Mouse (Mus musculus): ENCODE measurements around the gene Smc2. TPM values are rescaled to one million over a fixed set of nuclear protein-coding genes. Genes with fewer than 3 reads are reported as not detected.
"Not testable (repeated sequence)": the region's sequence is repeated elsewhere in the genome, so short reads cannot be mapped to it uniquely, and the experiment has no call there.

Gene Smc2
- total and polyA plus RNA-seq, 3 experiments: 0.29 to 2.8 (median 2.4) TPM

DNA sequence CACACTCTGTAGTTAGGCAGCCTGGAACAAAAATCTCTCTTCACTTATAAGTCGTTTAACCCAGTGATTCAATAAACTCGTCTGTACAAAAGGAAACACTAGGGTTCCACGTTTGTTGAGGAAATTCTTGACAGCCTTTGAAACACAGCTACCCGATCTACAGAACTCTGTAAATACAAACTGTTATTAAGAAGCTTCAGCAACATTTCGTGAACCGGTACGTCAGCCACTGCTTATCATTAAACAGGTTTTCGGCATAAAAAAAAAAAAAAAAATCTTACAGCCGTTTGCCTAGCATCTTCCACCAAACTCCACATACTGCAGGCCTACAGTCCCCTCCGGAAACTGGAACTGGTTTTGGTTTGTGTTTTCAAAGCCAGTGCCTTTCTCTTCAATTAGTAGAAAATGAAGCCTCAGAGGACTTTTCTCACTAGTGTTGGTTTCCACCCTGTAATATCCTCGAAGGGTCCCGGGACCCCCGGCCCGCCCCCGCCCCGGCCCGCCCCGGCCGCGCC lies 615 bp upstream of the Smc2 start:
- intact Hi-C loops (cut with DNase I): no loop called here
- DNase-seq: no peak
- Histone ChIP-seq H3K9ac (ENCODE audit: low read depth, low read length) (peak overlapping the region; percentile 21; the same call in 1 of the 2 replicates), H3K4me3 (peak overlapping the region; percentile 69), H3K79me2 (replicated peaks; ENCODE audit: control insufficient read depth, insufficient read depth, low read length) (no peaks in the 10 kb centered on the region), H3K27me3 (ENCODE audit: control insufficient read depth, insufficient read depth, low read length) (no peaks in the 10 kb centered on the region), H3K4me1 (ENCODE audit: control insufficient read depth, insufficient read depth, low read length) (no peaks in the 10 kb centered on the region), H3K27ac (peak overlapping the region; percentile 92), H3K36me3 (ENCODE audit: control insufficient read depth, insufficient read depth, low read length) (no peaks in the 10 kb centered on the region)
- TF ChIP-seq POLR2A (IDR thresholded peaks at IDR 0.05; ENCODE audit: insufficient read depth, low read depth, low read length): no peak
- TF ChIP-seq EP300 (IDR thresholded peaks at IDR 0.05; ENCODE audit: insufficient read depth, low read depth, low read length): no peak
- no peak for TF ChIP-seq CTCF (IDR thresholded peaks at IDR 0.05)
- 1% methylated on average over 20 of the region's 20 CpGs for WGBS

DNA sequence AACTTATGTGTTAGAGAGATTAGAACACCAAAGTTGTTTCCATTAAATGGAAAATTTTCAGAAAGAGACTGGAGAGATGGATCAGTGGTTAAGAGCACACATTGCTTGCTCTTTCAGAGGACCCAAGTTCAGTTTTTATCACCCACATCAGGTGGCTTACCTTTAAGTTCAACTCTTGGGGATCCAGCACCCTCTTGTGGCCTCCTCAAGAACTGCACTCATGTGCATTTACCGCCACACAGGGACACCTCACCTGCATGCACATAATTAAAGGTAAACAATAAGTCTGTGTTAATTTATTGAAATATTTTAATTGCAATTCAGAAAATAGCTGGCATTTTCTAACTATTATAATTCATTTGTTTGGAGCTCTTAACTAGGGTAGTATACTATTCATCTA lies 20.7 kb downstream of the Smc2 start:
- intact Hi-C loops (cut with DNase I): no loop called here
- DNase-seq: no peak
- Histone ChIP-seq H3K79me2 (replicated peaks; ENCODE audit: control insufficient read depth, insufficient read depth, low read length) (no peaks in the 10 kb centered on the region), H3K27me3 (ENCODE audit: control insufficient read depth, insufficient read depth, low read length) (no peaks in the 10 kb centered on the region), H3K36me3 (ENCODE audit: control insufficient read depth, insufficient read depth, low read length) (no peaks in the 10 kb centered on the region), H3K27ac (no peak overlapping the region), H3K9ac (ENCODE audit: low read depth, low read length) (no peak overlapping the region), H3K4me1 (ENCODE audit: control insufficient read depth, insufficient read depth, low read length) (no peaks in the 10 kb centered on the region), H3K4me3 (no peak overlapping the region)
- 96% methylated on average over 1 of the region's 1 CpGs for WGBS
- peak; percentile 53 for TF ChIP-seq CTCF (IDR thresholded peaks at IDR 0.05)
- no peak for TF ChIP-seq EP300 (IDR thresholded peaks at IDR 0.05; ENCODE audit: insufficient read depth, low read depth, low read length)
- no peak for TF ChIP-seq POLR2A (IDR thresholded peaks at IDR 0.05; ENCODE audit: insufficient read depth, low read depth, low read length)

DNA sequence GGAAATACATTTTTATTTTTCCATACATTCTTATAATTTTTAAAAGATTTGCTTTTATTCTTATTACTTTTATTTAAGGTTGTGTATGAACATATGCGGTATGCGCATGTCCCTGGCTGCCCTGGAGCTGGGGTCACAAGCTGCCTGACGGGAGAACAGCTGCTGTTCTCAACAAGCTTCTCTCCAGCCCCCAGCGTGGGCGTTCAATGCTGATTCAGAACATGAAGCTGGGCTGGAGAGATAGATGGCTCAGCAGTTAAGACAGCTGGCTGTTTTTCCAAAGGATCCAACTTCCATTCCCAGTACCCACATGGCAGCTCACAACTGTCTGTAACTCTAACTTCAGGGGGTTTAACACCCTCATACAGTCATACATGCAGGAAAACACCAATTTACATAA lies 22.3 kb downstream of the Smc2 start:
- H3K36me3 ChIP-seq (ENCODE audit: control insufficient read depth, insufficient read depth, low read length): no peaks in the 10 kb centered on the region
- no peaks in the 10 kb centered on the region for H3K4me1 ChIP-seq (ENCODE audit: control insufficient read depth, insufficient read depth, low read length)
- H3K9ac ChIP-seq (ENCODE audit: low read depth, low read length): no peak overlapping the region
- no peak overlapping the region for H3K27ac ChIP-seq
- TF ChIP-seq EP300 (IDR thresholded peaks at IDR 0.05; ENCODE audit: insufficient read depth, low read depth, low read length) (no peak), CTCF (IDR thresholded peaks at IDR 0.05) (no peak), POLR2A (IDR thresholded peaks at IDR 0.05; ENCODE audit: insufficient read depth, low read depth, low read length) (no peak)
- no peak for DNase-seq
- 89% methylated on average over 5 of the region's 5 CpGs for WGBS
- no peaks in the 10 kb centered on the region for H3K79me2 ChIP-seq (replicated peaks; ENCODE audit: control insufficient read depth, insufficient read depth, low read length)
- intact Hi-C loops (cut with DNase I): no loop called here
- H3K4me3 ChIP-seq: no peak overlapping the region
- H3K27me3 ChIP-seq (ENCODE audit: control insufficient read depth, insufficient read depth, low read length): no peaks in the 10 kb centered on the region

DNA sequence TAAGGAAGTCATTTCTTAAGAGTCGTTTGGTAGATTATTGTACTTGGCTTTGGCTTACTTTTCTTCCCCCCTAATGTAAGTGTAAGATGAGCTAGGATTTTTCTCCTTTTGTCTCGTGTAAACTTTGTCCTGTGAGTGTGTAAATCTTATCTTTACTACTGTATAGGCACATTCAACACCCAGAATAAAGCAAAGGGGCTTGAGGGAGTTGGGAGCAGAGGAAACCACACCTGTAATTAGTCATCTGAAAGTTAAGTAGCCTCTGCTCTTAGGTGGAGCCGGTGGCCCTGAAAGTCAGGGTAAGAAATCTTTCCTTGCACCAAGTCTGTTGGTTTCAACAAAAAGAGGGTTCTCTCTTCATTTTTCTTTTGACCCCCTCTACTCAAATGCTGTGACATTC lies 34.4 kb downstream of the Smc2 start:
- Histone ChIP-seq H3K27me3 (ENCODE audit: control insufficient read depth, insufficient read depth, low read length) (no peaks in the 10 kb centered on the region), H3K4me3 (no peak overlapping the region), H3K9ac (ENCODE audit: low read depth, low read length) (no peak overlapping the region), H3K4me1 (ENCODE audit: control insufficient read depth, insufficient read depth, low read length) (no peaks in the 10 kb centered on the region), H3K27ac (no peak overlapping the region), H3K79me2 (replicated peaks; ENCODE audit: control insufficient read depth, insufficient read depth, low read length) (no peaks in the 10 kb centered on the region), H3K36me3 (ENCODE audit: control insufficient read depth, insufficient read depth, low read length) (no peaks in the 10 kb centered on the region)
- intact Hi-C loops (cut with DNase I): no loop called here
- 59% methylated on average over 3 of the region's 3 CpGs for WGBS
- DNase-seq: no peak
- TF ChIP-seq POLR2A (IDR thresholded peaks at IDR 0.05; ENCODE audit: insufficient read depth, low read depth, low read length) (no peak), CTCF (IDR thresholded peaks at IDR 0.05) (no peak), EP300 (IDR thresholded peaks at IDR 0.05; ENCODE audit: insufficient read depth, low read depth, low read length) (no peak)

DNA sequence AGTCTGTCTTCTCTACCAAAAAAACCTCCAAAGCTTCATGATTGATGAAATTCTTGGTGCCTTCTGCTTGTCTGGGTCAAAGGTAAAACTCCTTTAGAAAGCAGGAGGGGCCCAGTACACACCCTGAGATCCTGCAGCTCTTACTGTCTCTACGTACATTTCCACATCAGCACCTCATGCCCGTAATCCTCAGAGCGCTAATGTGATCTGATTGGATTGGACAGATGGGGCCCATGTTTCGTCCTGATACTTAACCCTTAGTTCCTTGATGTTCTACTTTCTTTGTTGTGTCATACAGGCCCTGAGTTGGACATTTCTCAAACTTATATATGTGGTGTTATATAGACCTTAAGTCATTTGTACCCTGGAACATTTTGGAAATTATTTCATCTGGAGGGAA lies 48.4 kb downstream of the Smc2 start:
- no peaks in the 10 kb centered on the region for H3K79me2 ChIP-seq (replicated peaks; ENCODE audit: control insufficient read depth, insufficient read depth, low read length)
- intact Hi-C loops (cut with DNase I): no loop called here
- DNase-seq: no peak
- no peaks in the 10 kb centered on the region for H3K27me3 ChIP-seq (ENCODE audit: control insufficient read depth, insufficient read depth, low read length)
- H3K36me3 ChIP-seq (ENCODE audit: control insufficient read depth, insufficient read depth, low read length): no peaks in the 10 kb centered on the region
- H3K27ac ChIP-seq: no peak overlapping the region
- no peak overlapping the region for H3K4me3 ChIP-seq
- H3K4me1 ChIP-seq (ENCODE audit: control insufficient read depth, insufficient read depth, low read length): no peaks in the 10 kb centered on the region
- 96% methylated on average over 4 of the region's 4 CpGs for WGBS
- TF ChIP-seq POLR2A (IDR thresholded peaks at IDR 0.05; ENCODE audit: insufficient read depth, low read depth, low read length) (no peak), EP300 (IDR thresholded peaks at IDR 0.05; ENCODE audit: insufficient read depth, low read depth, low read length) (no peak)
- H3K9ac ChIP-seq (ENCODE audit: low read depth, low read length): no peak overlapping the region

DNA sequence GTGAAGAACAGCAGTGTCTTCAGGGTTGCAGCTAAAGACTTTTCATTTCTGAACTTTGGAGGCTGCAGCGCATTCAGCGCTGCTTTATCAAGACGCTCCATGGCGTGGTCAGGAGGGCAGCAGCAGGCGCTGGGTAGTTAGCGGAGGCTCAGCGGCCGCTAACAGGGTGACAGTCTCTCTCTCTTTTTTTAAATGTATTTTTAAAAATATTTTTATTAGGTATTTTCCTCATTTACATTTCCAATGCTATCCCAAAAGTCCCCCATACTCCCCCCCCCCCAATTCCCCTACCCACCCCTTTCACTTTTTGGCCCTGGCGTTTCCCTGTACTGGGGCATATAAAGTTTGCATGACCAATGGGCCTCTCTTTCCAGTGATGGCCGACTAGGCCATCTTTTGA lies 58.1 kb downstream of the Smc2 start, which contains the start of gene Vma21-ps:
TSS of gene Vma21-ps (minus strand) at position 101 of the 400 bp plus-strand sequence.
- H3K27me3 ChIP-seq (ENCODE audit: control insufficient read depth, insufficient read depth, low read length); H3K9ac ChIP-seq (ENCODE audit: low read depth, low read length); H3K36me3 ChIP-seq (ENCODE audit: control insufficient read depth, insufficient read depth, low read length); H3K4me3 ChIP-seq; DNase-seq; H3K27ac ChIP-seq; intact Hi-C loops (cut with DNase I); H3K79me2 ChIP-seq (replicated peaks; ENCODE audit: control insufficient read depth, insufficient read depth, low read length); H3K4me1 ChIP-seq (ENCODE audit: control insufficient read depth, insufficient read depth, low read length): not testable (repeated sequence)
- WGBS: 95% methylated on average over 10 of the region's 10 CpGs

Data from heart, adult 2 months (tissue).